Mouse (Mus musculus): ENCODE data around the gene Zfp704.

The Zfp704 gene

GRCm38 (mm10) chr3:9424637-9425036 is 185.2 kb downstream of the Zfp704 start:
- no peak for DNase-seq (ENCODE audit: low spot score in 2 of 2)

- DNase-seq (ENCODE audit: low spot score in 2 of 2) = no peak
Observed at GRCm38 (mm10) chr3:9423669-9424068, 186.2 kb downstream of the Zfp704 start.

- no peak for DNase-seq (ENCODE audit: low spot score in 2 of 2)
Observed at GRCm38 (mm10) chr3:9408896-9409295, 201.0 kb downstream of the Zfp704 start.

- no peak for DNase-seq (ENCODE audit: low spot score in 2 of 2)
Observed at GRCm38 (mm10) chr3:9407801-9408200, 202.1 kb downstream of the Zfp704 start.

- no peak for DNase-seq (ENCODE audit: low spot score in 2 of 2)
Observed at GRCm38 (mm10) chr3:9407119-9407546, 202.8 kb downstream of the Zfp704 start.

GRCm38 (mm10) chr3:9405341-9405740 is 204.5 kb downstream of the Zfp704 start:
- no peak for DNase-seq (ENCODE audit: low spot score in 2 of 2)

GRCm38 (mm10) chr3:9403255-9404050 is 206.4 kb downstream of the Zfp704 start:
- DNase-seq (ENCODE audit: low spot score in 2 of 2) = no peak

- DNase-seq (ENCODE audit: low spot score in 2 of 2) = no peak
Observed at GRCm38 (mm10) chr3:9402836-9403235, 207.0 kb downstream of the Zfp704 start.

GRCm38 (mm10) chr3:9402345-9402744 is 207.5 kb downstream of the Zfp704 start:
- DNase-seq (ENCODE audit: low spot score in 2 of 2) = no peak

- DNase-seq (ENCODE audit: low spot score in 2 of 2) = no peak
Observed at GRCm38 (mm10) chr3:9401685-9402084, 208.2 kb downstream of the Zfp704 start.

- DNase-seq (ENCODE audit: low spot score in 2 of 2) = no peak
Observed at GRCm38 (mm10) chr3:9400886-9401221, 209.0 kb downstream of the Zfp704 start.

- DNase-seq (ENCODE audit: low spot score in 2 of 2) = no peak
Observed at GRCm38 (mm10) chr3:9400201-9400885, 209.5 kb downstream of the Zfp704 start.

GRCm38 (mm10) chr3:9398271-9398670 is 211.6 kb downstream of the Zfp704 start:
- DNase-seq (ENCODE audit: low spot score in 2 of 2) = no peak

Data from urinary bladder, adult 18-20 months (tissue).